Mouse (Mus musculus) liver, embryonic 18 days (tissue): ENCODE data around the gene Taok3. TPM values are rescaled to one million over a fixed set of nuclear protein-coding genes. Genes with fewer than 3 reads are reported as not detected.

Source experiments
- polyA plus RNA-seq: library from polyadenylated mRNA; depleted of rRNA; stranded (reverse); fragments of >200 nt; gene quantifications from 2 replicates; pipeline ENCODE4 v1.2.3, GENCODE M21; 2012; rRNA removed

Gene Taok3
- 13.7 and 15.3 TPM in 2 replicates for polyA plus RNA-seq

GRCm38 (mm10) chr5:117119777-117120488 is at the start of gene Taok3:
Taok3 (plus strand) TSS chr5:117120129.

DNA sequence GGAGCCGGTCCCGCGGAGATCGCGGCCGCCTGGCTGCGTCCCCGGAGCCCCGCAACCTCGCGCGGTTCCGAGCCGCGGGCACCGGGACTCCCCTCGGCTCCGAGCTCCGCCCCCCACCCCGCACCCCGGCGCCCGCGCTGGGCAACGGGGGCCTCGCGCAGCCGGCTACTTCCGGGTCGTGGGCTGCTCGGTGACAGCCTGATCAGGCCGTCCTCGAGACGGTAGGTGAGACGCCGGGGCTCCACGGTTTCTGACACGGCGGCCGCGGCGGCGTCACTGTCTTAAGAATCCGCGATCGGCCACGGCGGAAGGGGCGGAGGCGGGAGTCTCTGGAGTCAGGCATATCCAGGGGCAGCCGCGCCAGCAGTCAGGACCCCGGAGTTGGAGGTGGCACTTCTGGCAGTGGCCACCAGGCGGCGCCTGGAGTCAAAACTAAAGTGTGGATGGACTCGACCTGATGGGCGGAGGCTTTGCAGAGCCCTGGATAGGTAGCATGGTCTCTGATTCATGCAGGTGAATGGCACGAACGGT is 4.0 kb upstream of the Taok3 start, which contains the start of gene Suds3:
Gene Suds3, minus strand, starts transcription at position 278 of the 531 bp plus-strand sequence.

GRCm38 (mm10) chr5:117286831-117287822 is 167.2 kb downstream of the Taok3 start, which contains the start of gene Pebp1:
Pebp1 (minus strand) TSS chr5:117287625.

GRCm38 (mm10) chr5:117318741-117319629 is 199.1 kb downstream of the Taok3 start, which contains the start of gene Vsig10:
Vsig10 (plus strand) TSS chr5:117319083.

Other genes starting within 250 kb of the Taok3 start
- 23.6 and 27.9 TPM in 2 replicates for gene Suds3, start 4.0 kb upstream of the Taok3 start, polyA plus RNA-seq
- gene Pebp1, start 167.5 kb downstream of the Taok3 start, polyA plus RNA-seq, result 133 and 138 TPM in 2 replicates
- 1.8 and 2.1 TPM in 2 replicates for gene Vsig10, start 199.0 kb downstream of the Taok3 start, polyA plus RNA-seq
- gene Wsb2, start 237.2 kb downstream of the Taok3 start, polyA plus RNA-seq, result 29.8 and 31.0 TPM in 2 replicates